Mouse (Mus musculus) limb, embryonic 12.5 days (tissue): ENCODE data around the gene Cyp27a1. TPM values are rescaled to one million over a fixed set of nuclear protein-coding genes. Genes with fewer than 3 reads are reported as not detected.
A peak's percentile ranks its signal among the peaks of the same experiment; 100 is the strongest.

Experiments used
- ATAC-seq: fragments of 200-750 bp; cut with Nextera tagmentation; 2 replicates; pipeline ENCODE4 v1.8.0; 2017; ENCODE audit warnings: low read depth, moderate TSS enrichment; ENCODE audit not compliant: insufficient number of reproducible peaks, insufficient read depth, low FRiP score, low TSS enrichment
- H3K27ac ChIP-seq: fragments of 300-500 bp; sonication (generic); 2 replicates; pipeline ENCODE4 v1.5.1; 2016; ENCODE audit warnings: mild to moderate bottlenecking, moderate library complexity
- H3K27me3 ChIP-seq: fragments of 300-500 bp; sonication (generic); 2 replicates; pipeline ENCODE4 v1.6.1; 2016; ENCODE audit warnings: mild to moderate bottlenecking, moderate library complexity
- H3K36me3 ChIP-seq: fragments of 300-500 bp; sonication (generic); 2 replicates; pipeline ENCODE4 v1.6.1; 2016; ENCODE audit warnings: mild to moderate bottlenecking, moderate library complexity
- H3K4me1 ChIP-seq: fragments of 300-500 bp; sonication (generic); replicated peaks from 2 replicates; pipeline ENCODE4 v1.6.1; 2016
- H3K4me2 ChIP-seq: fragments of 300-500 bp; sonication (generic); 2 replicates; pipeline ENCODE4 v1.6.1; 2016; ENCODE audit warnings: mild to moderate bottlenecking, moderate library complexity
- H3K4me3 ChIP-seq: fragments of 300-500 bp; sonication (generic); replicated peaks from 2 replicates; pipeline ENCODE4 v1.5.1; 2016; ENCODE audit warnings: mild to moderate bottlenecking
- H3K9ac ChIP-seq: fragments of 300-500 bp; sonication (generic); replicated peaks from 2 replicates; pipeline ENCODE4 v1.6.1; 2016; ENCODE audit warnings: mild to moderate bottlenecking, moderate library complexity
- H3K9me3 ChIP-seq: fragments of 300-500 bp; sonication (generic); 2 replicates; pipeline ENCODE4 v1.6.1; 2016; ENCODE audit warnings: mild to moderate bottlenecking, moderate library complexity
- WGBS: fragments of 180-500 bp; shearing (Covaris S2); methylation state at CpG from one replicate; pipeline ENCODE4 v1.1.7; 2016; 5-methylcytosine and 5-hydroxymethylcytosine counted together
- polyA plus RNA-seq: library from polyadenylated mRNA; unstranded; fragments of >200 nt; fragmentation: Nextera tagmentation; extraction: Ambion mirVana; gene quantifications from 2 replicates; pipeline ENCODE4 v1.2.1, GENCODE M21; 2016

The Cyp27a1 gene
- polyA plus RNA-seq, 1 experiment from 2014 or later = 15.8 TPM

- WGBS = 68% methylated on average over 7 of the region's 7 CpGs
- ATAC-seq = no peak
- Histone ChIP-seq H3K4me2 (no peak overlapping the region), H3K27ac (no peak overlapping the region), H3K27me3 (peaks cover 23% of the 10 kb centered on the region), H3K4me3 (no peak overlapping the region), H3K36me3 (no peaks in the 10 kb centered on the region), H3K4me1 (peaks cover 15% of the 10 kb centered on the region; the same call in 1 of the 2 replicates), H3K9me3 (no peaks in the 10 kb centered on the region), H3K9ac (no peak overlapping the region)
Measured at GRCm38 (mm10) chr1:74749301-74749700, 35.9 kb downstream of the Cyp27a1 start.

- Histone ChIP-seq H3K4me1 (peaks cover 15% of the 10 kb centered on the region; the same call in 1 of the 2 replicates), H3K4me3 (no peak overlapping the region), H3K9ac (no peak overlapping the region), H3K36me3 (no peaks in the 10 kb centered on the region), H3K27ac (no peak overlapping the region), H3K9me3 (no peaks in the 10 kb centered on the region), H3K27me3 (peaks cover 23% of the 10 kb centered on the region), H3K4me2 (no peak overlapping the region)
- 84% methylated on average over 4 of the region's 4 CpGs for WGBS
- ATAC-seq = no peak
Measured at GRCm38 (mm10) chr1:74750683-74751082, 37.3 kb downstream of the Cyp27a1 start.

DNA sequence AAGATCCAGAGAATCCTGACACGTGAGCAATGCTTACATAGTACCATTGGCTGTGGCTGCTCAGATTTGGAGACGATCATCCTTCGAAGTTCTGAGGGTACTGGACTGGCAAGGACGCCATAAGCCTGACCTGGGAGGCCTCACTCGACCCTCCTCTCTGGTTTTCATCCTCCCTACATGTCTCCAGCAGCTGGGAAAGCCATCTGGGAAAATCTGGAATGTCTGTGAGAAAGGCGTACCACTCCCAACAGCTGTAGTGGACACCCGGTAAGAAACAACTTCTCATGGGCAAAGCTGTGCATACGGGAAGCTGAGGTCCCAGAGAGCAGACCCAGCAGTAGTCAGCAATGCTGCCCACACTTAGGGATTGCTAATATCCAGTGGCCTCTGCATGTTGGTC is 38.8 kb downstream of the Cyp27a1 start:
- Histone ChIP-seq H3K4me2 (no peak overlapping the region), H3K27ac (no peak overlapping the region), H3K27me3 (peaks cover 23% of the 10 kb centered on the region), H3K9ac (no peak overlapping the region), H3K4me3 (no peak overlapping the region), H3K36me3 (no peaks in the 10 kb centered on the region), H3K9me3 (no peaks in the 10 kb centered on the region), H3K4me1 (peaks cover 15% of the 10 kb centered on the region; the same call in 1 of the 2 replicates)
- no peak for ATAC-seq
- 87% methylated on average over 8 of the region's 8 CpGs for WGBS

- H3K9me3 ChIP-seq = no peaks in the 10 kb centered on the region
- no peak overlapping the region for H3K4me3 ChIP-seq
- H3K4me2 ChIP-seq = no peak overlapping the region
- H3K4me1 ChIP-seq = peaks cover 15% of the 10 kb centered on the region; the same call in 1 of the 2 replicates
- WGBS = 94% methylated on average over 3 of the region's 3 CpGs
- no peak overlapping the region for H3K27ac ChIP-seq
- peaks cover 19% of the 10 kb centered on the region for H3K27me3 ChIP-seq
- no peaks in the 10 kb centered on the region for H3K36me3 ChIP-seq
- ATAC-seq = no peak
- no peak overlapping the region for H3K9ac ChIP-seq
Measured at GRCm38 (mm10) chr1:74752833-74753232, 39.5 kb downstream of the Cyp27a1 start.

DNA sequence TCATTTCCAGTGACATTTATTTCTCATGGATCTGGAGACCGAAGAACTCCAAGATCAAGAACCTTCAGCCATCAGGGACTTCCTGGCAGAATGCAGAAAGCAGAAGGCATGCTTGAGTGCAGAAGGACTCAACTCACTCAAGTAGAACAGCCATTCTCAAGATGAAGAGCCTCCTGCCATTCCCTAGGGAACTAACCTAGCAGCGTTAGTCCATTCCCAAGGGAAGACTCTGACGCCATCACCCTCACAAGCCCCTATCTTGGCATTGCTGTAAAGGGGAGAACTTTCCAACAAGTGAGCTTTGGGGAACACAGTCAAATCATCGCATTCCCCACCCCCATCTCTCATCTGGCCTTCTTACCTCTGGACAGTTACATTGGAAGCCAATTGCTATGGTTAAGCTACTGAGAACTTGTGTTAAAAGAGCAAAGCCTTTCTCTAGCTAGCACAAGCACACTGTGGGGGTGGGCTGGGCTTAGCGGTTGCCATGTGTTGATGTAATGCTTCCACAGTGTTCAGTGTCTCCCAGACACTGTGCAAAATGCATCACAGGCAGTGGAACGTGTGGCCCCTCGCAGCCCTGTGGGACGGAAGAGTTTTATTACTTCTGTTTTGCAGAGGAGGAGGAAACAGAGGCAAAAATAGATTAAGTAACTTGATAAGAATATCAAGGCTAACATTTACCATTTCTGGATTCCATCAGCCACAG is 40.0 kb downstream of the Cyp27a1 start:
- Histone ChIP-seq H3K4me2 (no peak overlapping the region), H3K4me1 (peaks cover 11% of the 10 kb centered on the region; the same call in 1 of the 2 replicates), H3K4me3 (no peak overlapping the region), H3K27me3 (peaks cover 14% of the 10 kb centered on the region), H3K9me3 (no peaks in the 10 kb centered on the region), H3K36me3 (no peaks in the 10 kb centered on the region), H3K27ac (no peak overlapping the region), H3K9ac (no peak overlapping the region)
- WGBS = 76% methylated on average over 8 of the region's 8 CpGs
- no peak for ATAC-seq

DNA sequence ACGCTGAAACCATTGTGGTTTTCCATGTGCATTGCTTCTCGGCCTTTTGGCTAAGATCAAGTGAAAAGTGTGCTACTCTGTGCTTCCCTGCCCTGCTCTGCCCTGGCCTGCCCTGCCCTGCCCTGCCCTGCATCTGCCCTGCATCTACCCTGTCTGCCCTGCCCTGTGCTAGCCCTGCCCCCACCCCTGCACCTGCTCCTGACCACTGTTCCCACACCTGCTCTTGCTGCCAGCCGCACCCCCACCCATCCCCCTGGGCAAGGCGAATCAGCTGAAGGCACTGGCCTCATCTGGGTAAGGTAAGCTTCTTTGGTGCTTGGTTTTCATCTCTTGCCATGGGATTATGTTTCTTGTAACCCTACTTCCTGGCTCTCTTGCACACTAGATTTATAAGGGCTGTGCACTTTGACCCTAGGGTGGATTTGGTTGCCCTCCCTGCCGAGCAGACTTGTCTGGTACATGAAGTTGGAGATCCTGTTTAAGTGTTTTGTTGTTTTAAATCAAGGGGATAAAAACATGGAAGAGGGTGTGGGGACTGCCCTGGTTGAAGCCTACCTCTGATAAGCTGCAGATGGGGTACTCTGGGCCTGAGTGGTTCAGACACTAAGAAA is 40.9 kb downstream of the Cyp27a1 start:
- Histone ChIP-seq H3K27me3 (peaks cover 6% of the 10 kb centered on the region; the same call in 1 of the 2 replicates), H3K36me3 (no peaks in the 10 kb centered on the region), H3K4me1 (0 out of 2 replicates have a peak, but pooled peaks cover 7% of the 10 kb centered on the region), H3K4me3 (no peak overlapping the region), H3K4me2 (no peak overlapping the region), H3K9ac (no peak overlapping the region), H3K9me3 (no peaks in the 10 kb centered on the region), H3K27ac (no peak overlapping the region)
- WGBS = 49% methylated on average over 5 of the region's 5 CpGs
- 0 out of 2 replicates have a peak, but pooled peaks have one; percentile 52 for ATAC-seq

DNA sequence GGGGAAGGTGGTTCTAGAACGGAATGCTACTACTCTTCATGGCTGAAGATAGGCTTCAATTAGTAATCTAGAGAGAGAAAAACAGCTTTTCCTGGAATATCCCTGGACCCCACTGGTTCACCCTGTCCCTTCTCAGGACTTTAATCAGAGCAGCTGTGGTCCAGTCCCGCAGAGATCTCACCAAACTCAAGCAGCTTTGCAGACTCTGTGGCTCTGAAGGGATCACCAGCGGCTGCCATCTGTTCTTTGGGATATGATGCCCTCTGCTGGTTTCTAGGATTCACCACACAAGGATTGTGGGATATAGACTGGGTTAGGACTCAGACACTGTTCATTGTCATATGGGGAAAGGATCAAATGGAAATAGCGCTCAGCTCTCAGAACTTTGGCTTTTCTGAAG is 46.4 kb downstream of the Cyp27a1 start:
- Histone ChIP-seq H3K27ac (no peak overlapping the region), H3K4me2 (no peak overlapping the region), H3K9ac (no peak overlapping the region), H3K27me3 (peaks cover 24% of the 10 kb centered on the region), H3K4me1 (no peaks in the 10 kb centered on the region), H3K9me3 (no peaks in the 10 kb centered on the region), H3K36me3 (no peaks in the 10 kb centered on the region), H3K4me3 (no peak overlapping the region)
- no peak for ATAC-seq
- WGBS = 27% methylated on average over 4 of the region's 4 CpGs

DNA sequence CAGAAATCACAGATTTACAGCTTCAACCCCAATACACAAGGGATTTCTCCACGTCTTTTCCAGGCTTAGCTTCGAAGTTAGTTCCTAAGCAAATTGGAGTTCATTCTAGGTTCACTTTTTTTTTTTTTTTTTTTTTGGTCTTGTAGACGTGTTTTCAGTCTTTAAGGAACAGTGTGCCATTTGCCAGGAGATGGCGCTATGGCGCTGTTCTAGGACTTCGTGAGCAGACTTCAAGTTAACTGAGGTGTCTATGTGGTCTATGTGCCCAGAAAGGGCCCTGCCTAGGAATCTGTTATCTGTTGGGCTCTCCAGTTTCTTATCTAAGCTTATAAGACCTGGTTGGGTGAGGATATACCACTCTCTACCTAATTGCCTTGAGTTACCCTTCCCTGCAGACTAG is 49.7 kb downstream of the Cyp27a1 start:
- Histone ChIP-seq H3K4me2 (no peak overlapping the region), H3K27ac (no peak overlapping the region), H3K9me3 (no peaks in the 10 kb centered on the region), H3K27me3 (peaks cover 45% of the 10 kb centered on the region), H3K36me3 (no peaks in the 10 kb centered on the region), H3K4me3 (no peak overlapping the region), H3K9ac (no peak overlapping the region), H3K4me1 (no peaks in the 10 kb centered on the region)
- WGBS = 2% methylated on average over 6 of the region's 6 CpGs
- no peak for ATAC-seq

GRCm38 (mm10) chr1:74770727-74771466 is 57.5 kb downstream of the Cyp27a1 start:
- Histone ChIP-seq H3K4me3 (peak overlapping the region; percentile 56), H3K27me3 (peaks cover 95% of the 10 kb centered on the region), H3K27ac (0 out of 2 replicates have a peak overlapping the region, but pooled peaks have one; percentile 29), H3K36me3 (no peaks in the 10 kb centered on the region), H3K9me3 (no peaks in the 10 kb centered on the region), H3K4me1 (peaks cover 24% of the 10 kb centered on the region), H3K4me2 (peak overlapping the region; percentile 98), H3K9ac (peak overlapping the region; percentile 58; the same call in 1 of the 2 replicates)
- no peak for ATAC-seq
- WGBS = 2% methylated on average over 35 of the region's 35 CpGs

- no peaks in the 10 kb centered on the region for H3K36me3 ChIP-seq
- no peak overlapping the region for H3K27ac ChIP-seq
- H3K4me3 ChIP-seq = peak overlapping the region; percentile 56
- H3K4me2 ChIP-seq = peak overlapping the region; percentile 98
- H3K27me3 ChIP-seq = peaks cover 100% of the 10 kb centered on the region
- no peaks in the 10 kb centered on the region for H3K9me3 ChIP-seq
- ATAC-seq = no peak
- H3K4me1 ChIP-seq = peaks cover 25% of the 10 kb centered on the region
- H3K9ac ChIP-seq = peak overlapping the region; percentile 58
- WGBS = under 1% methylated on average over 25 of the region's 26 CpGs
Measured at GRCm38 (mm10) chr1:74771467-74771844, 58.1 kb downstream of the Cyp27a1 start.

GRCm38 (mm10) chr1:74771845-74771930 is 58.3 kb downstream of the Cyp27a1 start, which contains the start of gene Wnt6:
TSS of gene Wnt6 (plus strand) at chr1:74771892.
- WGBS = 0% methylated on average over 2 of the region's 8 CpGs
- Histone ChIP-seq H3K4me3 (peak within 1 kb of the TSS; percentile 56), H3K36me3 (no peaks in the 10 kb centered on the region), H3K27ac (0 out of 2 replicates have a peak within 1 kb of the TSS, but pooled peaks have one; percentile 50), H3K9ac (peak within 1 kb of the TSS; percentile 58), H3K4me1 (peaks cover 27% of the 10 kb centered on the region), H3K4me2 (peak within 1 kb of the TSS; percentile 98), H3K27me3 (peaks cover 100% of the 10 kb centered on the region), H3K9me3 (no peaks in the 10 kb centered on the region)
- no peak for ATAC-seq
